Mouse (Mus musculus) lung, postnatal 0 days (tissue): ENCODE measurements at regions not wholly inside any gene's neighbourhood (a gene's known extent, or its start where the extent isn't known, plus 50 kb on each side); places are given as distances from the start of the nearest gene placed in this dataset.

Source experiments
- CTCF ChIP-seq: IDR thresholded peaks from 2 replicates; pipeline ENCODE4 v1.5.1; 2016; ENCODE audit warnings: antibody characterized with exemption, mild to moderate bottlenecking
- EP300 ChIP-seq: IDR thresholded peaks from 2 replicates; pipeline ENCODE4 v1.6.1; 2016; ENCODE audit warnings: antibody characterized with exemption, mild to moderate bottlenecking, control low read depth

DNA sequence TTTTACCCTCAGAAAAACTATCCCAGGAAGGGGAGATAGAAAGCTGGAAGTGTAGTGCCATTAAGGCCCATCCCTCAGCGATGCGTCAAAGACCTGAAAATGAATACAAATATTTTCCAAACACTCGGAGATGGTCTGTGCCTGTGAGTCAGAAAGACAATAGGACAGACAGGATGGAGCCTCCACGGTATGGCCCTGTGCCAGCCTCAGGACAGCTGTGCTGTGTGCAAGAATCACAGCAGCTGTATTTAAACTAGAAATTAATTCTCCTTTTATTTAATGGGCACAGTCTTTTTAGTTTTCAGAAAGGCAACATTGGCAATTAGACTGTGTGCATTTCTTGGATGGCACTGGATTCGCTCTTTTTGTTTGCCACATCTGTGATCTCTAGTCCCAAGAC, 340.9 kb upstream of the Shh start:
- TF ChIP-seq CTCF (no peak), EP300 (no peak)
